Mouse (Mus musculus) midbrain, embryonic 10.5 days (tissue): ENCODE data around the gene Lama2. TPM values are rescaled to one million over a fixed set of nuclear protein-coding genes. Genes with fewer than 3 reads are reported as not detected.

Experiments
- DNase-seq: peaks from one replicate; pipeline ENCODE4 v3.0.0-alpha.2; 2017; ENCODE audit warnings: low spot score
- H3K27ac ChIP-seq: fragments of 300-500 bp; sonication (generic); replicated peaks from 2 replicates; pipeline ENCODE4 v1.5.1; 2016; ENCODE audit warnings: mild to moderate bottlenecking
- H3K27me3 ChIP-seq: fragments of 300-500 bp; sonication (generic); 2 replicates; pipeline ENCODE4 v1.6.1; 2016; ENCODE audit warnings: low read depth, mild to moderate bottlenecking; ENCODE audit not compliant: poor library complexity, severe bottlenecking
- H3K36me3 ChIP-seq: fragments of 300-500 bp; sonication (generic); 2 replicates; pipeline ENCODE4 v1.6.1; 2016; ENCODE audit warnings: mild to moderate bottlenecking, moderate library complexity
- H3K4me1 ChIP-seq: fragments of 300-500 bp; sonication (generic); 2 replicates; pipeline ENCODE4 v1.6.1; 2016
- H3K4me3 ChIP-seq: fragments of 300-500 bp; sonication (generic); 2 replicates; pipeline ENCODE4 v1.5.1; 2016; ENCODE audit warnings: mild to moderate bottlenecking, moderate library complexity
- H3K9me3 ChIP-seq: fragments of 300-500 bp; sonication (generic); replicated peaks from 2 replicates; pipeline ENCODE4 v1.6.1; 2016; ENCODE audit warnings: mild to moderate bottlenecking
- WGBS: fragments of 180-500 bp; shearing (Covaris S2); methylation state at CpG from one replicate; pipeline ENCODE4 v1.1.7; 2016; 5-methylcytosine and 5-hydroxymethylcytosine counted together
- polyA plus RNA-seq: library from polyadenylated mRNA; unstranded; fragments of >200 nt; fragmentation: Nextera tagmentation; extraction: Ambion mirVana; gene quantifications from 2 replicates; pipeline ENCODE4 v1.2.1, GENCODE M21; 2016

The Lama2 gene
- polyA plus RNA-seq, 1 experiment from 2014 or later, result 3.3 TPM

DNA sequence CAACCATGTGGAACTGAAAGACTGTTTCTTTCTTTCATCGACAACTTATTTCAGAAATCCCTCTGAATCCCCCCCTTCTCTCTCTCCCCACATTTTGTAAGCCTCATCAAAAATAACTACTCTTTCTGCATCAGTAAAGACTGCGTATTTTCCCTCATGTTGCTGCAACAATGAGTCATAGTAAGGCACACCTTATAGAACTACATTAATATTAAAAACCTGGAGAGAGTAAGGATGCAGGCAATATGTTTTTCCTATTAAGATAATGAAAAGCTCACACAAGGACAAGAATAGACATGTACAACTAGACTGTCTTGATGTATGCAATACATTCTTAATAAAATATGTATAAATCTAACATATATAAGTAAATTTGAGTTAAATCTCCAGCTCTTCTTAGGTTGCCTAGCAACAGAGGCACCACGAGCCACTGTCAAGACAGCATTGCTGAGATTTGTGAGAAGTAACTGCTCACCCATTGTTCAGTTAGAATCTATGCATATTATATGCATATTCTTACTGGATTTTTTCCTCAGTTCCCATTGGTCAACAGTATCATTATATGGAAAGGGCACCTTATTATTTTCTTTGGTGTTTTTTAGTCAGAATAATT, 110.6 kb downstream of the Lama2 start:
- no peaks in the 10 kb centered on the region for H3K27me3 ChIP-seq
- no peaks in the 10 kb centered on the region for H3K36me3 ChIP-seq
- H3K27ac ChIP-seq, result no peak overlapping the region
- H3K4me1 ChIP-seq, result no peaks in the 10 kb centered on the region
- no peak overlapping the region for H3K4me3 ChIP-seq
- 77% methylated on average over 3 of the region's 3 CpGs for WGBS
- no peak for DNase-seq
- no peaks in the 10 kb centered on the region for H3K9me3 ChIP-seq

- WGBS, result 93% methylated on average over 3 of the region's 3 CpGs
- Histone ChIP-seq H3K36me3 (no peaks in the 10 kb centered on the region), H3K27me3 (no peaks in the 10 kb centered on the region), H3K4me3 (no peak overlapping the region), H3K4me1 (no peaks in the 10 kb centered on the region), H3K9me3 (no peaks in the 10 kb centered on the region), H3K27ac (no peak overlapping the region)
- DNase-seq, result no peak
These were observed 118.7 kb downstream of the Lama2 start for GRCm38 (mm10) chr10:27500863-27501262.

DNA sequence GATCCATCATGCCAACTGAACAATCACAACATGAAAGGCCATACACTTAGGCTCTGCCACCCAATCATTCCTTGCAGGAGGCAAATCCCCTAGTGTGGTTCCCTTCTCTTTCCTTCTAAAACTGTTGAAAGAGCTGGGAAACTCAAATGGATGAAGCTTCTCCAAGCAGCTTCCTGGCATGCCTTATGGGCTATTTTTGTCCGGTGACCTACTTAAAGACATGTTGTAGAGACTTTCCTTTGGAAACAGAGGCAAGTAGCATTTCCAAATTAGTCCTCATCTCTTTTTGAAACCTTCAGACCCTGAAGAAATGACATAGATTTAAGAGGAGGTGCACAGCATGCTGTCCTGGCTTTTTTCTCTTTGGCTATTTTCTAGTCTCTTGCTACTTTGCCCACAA, 131.1 kb downstream of the Lama2 start:
- no peak for DNase-seq
- H3K9me3 ChIP-seq, result no peaks in the 10 kb centered on the region
- 92% methylated on average over 1 of the region's 1 CpGs for WGBS
- no peak overlapping the region for H3K27ac ChIP-seq
- H3K27me3 ChIP-seq, result no peaks in the 10 kb centered on the region
- H3K4me3 ChIP-seq, result no peak overlapping the region
- H3K4me1 ChIP-seq, result no peaks in the 10 kb centered on the region
- H3K36me3 ChIP-seq, result no peaks in the 10 kb centered on the region

- H3K36me3 ChIP-seq, result no peaks in the 10 kb centered on the region
- no peaks in the 10 kb centered on the region for H3K4me1 ChIP-seq
- H3K27ac ChIP-seq, result no peak overlapping the region
- 86% methylated on average over 1 of the region's 1 CpGs for WGBS
- H3K27me3 ChIP-seq, result no peaks in the 10 kb centered on the region
- no peak overlapping the region for H3K4me3 ChIP-seq
- DNase-seq, result no peak
- H3K9me3 ChIP-seq, result no peaks in the 10 kb centered on the region
These were observed 135.5 kb downstream of the Lama2 start for GRCm38 (mm10) chr10:27484041-27484440.

- H3K4me1 ChIP-seq, result no peaks in the 10 kb centered on the region
- H3K9me3 ChIP-seq, result no peaks in the 10 kb centered on the region
- DNase-seq, result no peak
- H3K27me3 ChIP-seq, result no peaks in the 10 kb centered on the region
- no peak overlapping the region for H3K27ac ChIP-seq
- H3K4me3 ChIP-seq, result no peak overlapping the region
- WGBS, result 41% methylated on average over 3 of the region's 3 CpGs
- H3K36me3 ChIP-seq, result no peaks in the 10 kb centered on the region
These were observed 144.0 kb downstream of the Lama2 start for GRCm38 (mm10) chr10:27475540-27475939.

DNA sequence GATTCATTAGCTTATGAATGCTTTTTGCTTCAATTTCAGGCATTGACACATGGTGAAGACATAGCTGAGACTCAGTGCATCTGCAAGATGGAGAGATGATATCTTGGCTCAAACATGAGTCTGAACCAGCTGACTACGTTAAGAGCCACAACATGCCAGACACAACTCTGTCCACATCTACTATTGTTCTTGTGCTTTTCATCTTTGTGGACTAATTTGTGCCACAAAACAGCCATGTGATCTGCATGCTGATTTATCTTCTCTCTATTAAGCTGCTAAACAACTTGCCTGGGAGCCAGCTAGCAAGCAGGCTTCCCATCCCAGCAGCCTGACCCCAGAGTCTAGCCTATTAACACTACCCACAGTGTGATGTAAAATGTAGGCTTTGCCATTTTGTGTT, 151.3 kb downstream of the Lama2 start:
- H3K4me1 ChIP-seq, result no peaks in the 10 kb centered on the region
- H3K27me3 ChIP-seq, result no peaks in the 10 kb centered on the region
- DNase-seq, result no peak
- WGBS, result 97% methylated on average over 1 of the region's 1 CpGs
- H3K36me3 ChIP-seq, result no peaks in the 10 kb centered on the region
- H3K9me3 ChIP-seq, result no peaks in the 10 kb centered on the region
- no peak overlapping the region for H3K4me3 ChIP-seq
- H3K27ac ChIP-seq, result no peak overlapping the region

- H3K36me3 ChIP-seq, result no peaks in the 10 kb centered on the region
- H3K27me3 ChIP-seq, result no peaks in the 10 kb centered on the region
- no peak overlapping the region for H3K27ac ChIP-seq
- no peaks in the 10 kb centered on the region for H3K9me3 ChIP-seq
- no peak overlapping the region for H3K4me3 ChIP-seq
- H3K4me1 ChIP-seq, result no peaks in the 10 kb centered on the region
- DNase-seq, result no peak
- WGBS, result 84% methylated on average over 5 of the region's 5 CpGs
These were observed 205.7 kb downstream of the Lama2 start for GRCm38 (mm10) chr10:27413583-27414465.

DNA sequence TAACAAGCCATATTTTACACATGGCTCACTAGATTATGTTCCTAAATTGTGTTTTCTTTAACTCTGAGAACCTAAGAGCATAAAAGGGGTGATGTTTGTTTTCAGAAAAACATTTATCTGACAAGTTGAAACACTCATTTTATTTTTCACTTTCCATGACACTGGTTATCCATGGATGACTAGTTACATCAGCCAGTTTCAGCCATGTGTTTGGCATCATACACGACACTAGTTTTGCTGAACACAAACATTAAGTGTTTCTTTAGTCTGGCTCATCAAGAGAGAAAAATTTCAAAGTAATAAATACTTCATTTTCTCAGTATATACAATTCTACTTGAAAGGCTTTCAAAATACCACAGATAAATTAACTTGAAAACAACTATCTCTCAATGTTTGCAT, 228.8 kb downstream of the Lama2 start:
- Histone ChIP-seq H3K9me3 (no peaks in the 10 kb centered on the region), H3K4me1 (no peaks in the 10 kb centered on the region), H3K27me3 (no peaks in the 10 kb centered on the region), H3K4me3 (no peak overlapping the region), H3K36me3 (no peaks in the 10 kb centered on the region), H3K27ac (no peak overlapping the region)
- DNase-seq, result no peak
- WGBS, result 78% methylated on average over 1 of the region's 1 CpGs

DNA sequence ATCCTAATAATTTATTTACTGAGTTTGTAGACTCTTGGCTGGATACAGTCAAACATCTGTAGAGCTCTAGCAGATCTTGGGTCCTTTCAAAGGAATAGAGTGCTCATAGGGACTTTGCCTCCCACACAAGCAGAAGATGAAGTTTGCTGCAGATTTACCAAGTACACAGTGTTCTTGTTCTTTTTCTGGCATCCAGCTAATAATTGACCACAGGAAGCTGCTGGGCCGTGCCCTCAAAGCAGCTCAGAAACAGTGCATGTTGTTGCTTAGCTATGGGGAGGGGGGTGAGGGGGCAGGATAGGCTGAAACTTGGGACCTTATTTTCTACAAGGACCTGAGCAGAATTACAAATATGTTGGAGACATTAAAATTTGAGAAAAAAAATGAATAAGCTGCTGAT, 232.0 kb downstream of the Lama2 start:
- Histone ChIP-seq H3K27ac (no peak overlapping the region), H3K4me3 (no peak overlapping the region), H3K4me1 (no peaks in the 10 kb centered on the region), H3K27me3 (no peaks in the 10 kb centered on the region), H3K9me3 (no peaks in the 10 kb centered on the region), H3K36me3 (no peaks in the 10 kb centered on the region)
- WGBS, result 66% methylated on average over 1 of the region's 1 CpGs
- DNase-seq, result no peak

DNA sequence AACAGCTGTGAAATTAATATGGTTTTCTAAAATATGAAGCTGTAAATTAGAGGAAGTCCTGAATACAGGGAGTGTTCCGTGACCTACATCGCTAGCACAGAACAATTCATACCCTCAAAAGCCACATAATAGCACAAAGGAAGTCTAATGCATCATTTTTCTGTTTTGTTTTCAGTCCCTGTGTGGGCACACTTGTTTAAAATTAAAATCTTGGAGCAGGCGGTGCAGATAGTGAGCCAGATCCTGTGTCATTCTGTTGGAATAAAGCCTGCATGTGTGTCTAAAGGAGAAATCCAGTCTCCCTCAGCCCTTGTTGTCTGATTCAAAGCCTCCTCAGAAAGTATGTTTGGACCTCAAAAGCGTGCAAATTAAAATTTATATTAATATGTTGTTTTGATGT, 234.9 kb downstream of the Lama2 start:
- Histone ChIP-seq H3K27ac (no peak overlapping the region), H3K27me3 (no peaks in the 10 kb centered on the region), H3K9me3 (no peaks in the 10 kb centered on the region), H3K4me1 (no peaks in the 10 kb centered on the region), H3K36me3 (no peaks in the 10 kb centered on the region), H3K4me3 (no peak overlapping the region)
- DNase-seq, result no peak
- 91% methylated on average over 4 of the region's 4 CpGs for WGBS

- H3K27me3 ChIP-seq, result no peaks in the 10 kb centered on the region
- WGBS, result 74% methylated on average over 2 of the region's 2 CpGs
- no peak overlapping the region for H3K27ac ChIP-seq
- no peaks in the 10 kb centered on the region for H3K4me1 ChIP-seq
- DNase-seq, result no peak
- H3K9me3 ChIP-seq, result no peaks in the 10 kb centered on the region
- H3K4me3 ChIP-seq, result no peak overlapping the region
- no peaks in the 10 kb centered on the region for H3K36me3 ChIP-seq
These were observed 236.5 kb downstream of the Lama2 start for GRCm38 (mm10) chr10:27382887-27383609.

DNA sequence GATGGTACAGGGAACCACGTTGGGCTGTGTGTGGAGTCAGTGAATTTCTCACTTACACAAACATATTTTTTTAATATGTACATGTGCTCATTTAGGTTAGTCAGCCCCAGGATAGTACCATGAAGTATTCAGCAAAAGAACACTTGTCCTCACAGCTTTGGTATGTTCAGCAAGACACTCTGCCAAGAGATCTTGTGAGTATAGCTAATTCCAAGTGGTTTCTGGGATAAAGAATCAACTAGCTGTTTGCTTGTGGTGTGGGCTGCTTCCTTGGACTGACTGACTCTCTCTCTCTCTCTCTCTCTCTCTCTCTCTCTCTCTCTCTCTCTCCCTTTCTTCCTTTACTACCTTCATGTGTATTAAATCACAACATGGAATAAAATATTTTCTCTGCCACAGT, 241.3 kb downstream of the Lama2 start:
- Histone ChIP-seq H3K27me3 (no peaks in the 10 kb centered on the region), H3K4me3 (no peak overlapping the region), H3K4me1 (no peaks in the 10 kb centered on the region), H3K9me3 (no peaks in the 10 kb centered on the region), H3K36me3 (no peaks in the 10 kb centered on the region), H3K27ac (no peak overlapping the region)
- WGBS, result 40% methylated on average over 1 of the region's 1 CpGs
- DNase-seq, result no peak

DNA sequence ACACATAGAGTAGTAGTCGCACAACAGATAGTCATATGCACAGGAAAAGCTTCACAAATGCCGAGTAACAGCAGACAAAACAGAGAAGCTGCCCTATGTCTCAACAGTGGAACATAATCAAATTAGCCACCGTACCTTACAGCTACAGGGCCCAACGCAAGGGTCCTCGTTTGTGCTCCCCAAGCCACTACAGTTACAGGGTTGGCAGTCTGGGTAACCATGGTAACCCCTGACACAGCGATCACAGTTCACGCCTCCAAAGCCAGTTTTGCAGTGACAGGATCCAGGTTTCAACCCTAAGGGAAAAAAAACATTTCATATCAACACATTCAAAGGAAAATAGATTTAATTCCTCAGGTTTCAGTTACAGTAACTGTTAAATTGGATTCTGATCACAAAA, 275.3 kb downstream of the Lama2 start:
- H3K36me3 ChIP-seq, result no peaks in the 10 kb centered on the region
- no peaks in the 10 kb centered on the region for H3K4me1 ChIP-seq
- H3K4me3 ChIP-seq, result no peak overlapping the region
- H3K9me3 ChIP-seq, result no peaks in the 10 kb centered on the region
- WGBS, result 54% methylated on average over 7 of the region's 7 CpGs
- DNase-seq, result peak; percentile 13
- no peaks in the 10 kb centered on the region for H3K27me3 ChIP-seq
- H3K27ac ChIP-seq, result no peak overlapping the region
